Mouse (Mus musculus): Measurements from ENCODE around the gene Psmb7. TPM values are rescaled to one million over a fixed set of nuclear protein-coding genes. Genes with fewer than 3 reads are reported as not detected.

Gene Psmb7
- polyA plus RNA-seq, 1 experiment from 2014 or later = 222 TPM

- Histone ChIP-seq H3K27ac (replicated peaks) (no peak overlapping the region), H3K27me3 (no peaks in the 10 kb centered on the region), H3K4me1 (peaks cover 3% of the 10 kb centered on the region; the same call in 1 of the 2 replicates), H3K4me2 (replicated peaks) (no peak overlapping the region), H3K9me3 (replicated peaks) (no peaks in the 10 kb centered on the region), H3K9ac (no peak overlapping the region), H3K4me3 (replicated peaks) (no peak overlapping the region), H3K36me3 (peaks cover 39% of the 10 kb centered on the region)
- WGBS = 59% methylated on average over 6 of the region's 6 CpGs
- ATAC-seq (ENCODE audit: insufficient number of reproducible peaks, low FRiP score, low TSS enrichment, low read depth) = 0 out of 2 replicates have a peak, but pooled peaks have one; percentile 39
Observed at GRCm38 (mm10) chr2:38591751-38592459, 52.0 kb downstream of the Psmb7 start.

- 82% methylated on average over 6 of the region's 6 CpGs for WGBS
- Histone ChIP-seq H3K9ac (no peak overlapping the region), H3K27me3 (no peaks in the 10 kb centered on the region), H3K9me3 (replicated peaks) (no peaks in the 10 kb centered on the region), H3K4me1 (no peaks in the 10 kb centered on the region), H3K27ac (replicated peaks) (no peak overlapping the region), H3K36me3 (peaks cover 71% of the 10 kb centered on the region), H3K4me3 (replicated peaks) (no peak overlapping the region), H3K4me2 (replicated peaks) (no peak overlapping the region)
- ATAC-seq (ENCODE audit: insufficient number of reproducible peaks, low FRiP score, low TSS enrichment, low read depth) = no peak
Observed at GRCm38 (mm10) chr2:38586733-38587132, 57.2 kb downstream of the Psmb7 start.

GRCm38 (mm10) chr2:38585379-38585736 lies 58.5 kb downstream of the Psmb7 start:
- no peak overlapping the region for H3K4me2 ChIP-seq (replicated peaks)
- no peak overlapping the region for H3K4me3 ChIP-seq (replicated peaks)
- no peaks in the 10 kb centered on the region for H3K9me3 ChIP-seq (replicated peaks)
- peaks cover 69% of the 10 kb centered on the region for H3K36me3 ChIP-seq
- H3K4me1 ChIP-seq = no peaks in the 10 kb centered on the region
- no peak overlapping the region for H3K27ac ChIP-seq (replicated peaks)
- no peaks in the 10 kb centered on the region for H3K27me3 ChIP-seq
- no peak overlapping the region for H3K9ac ChIP-seq
- WGBS = 48% methylated on average over 5 of the region's 5 CpGs
- no peak for ATAC-seq (ENCODE audit: insufficient number of reproducible peaks, low FRiP score, low TSS enrichment, low read depth)

DNA sequence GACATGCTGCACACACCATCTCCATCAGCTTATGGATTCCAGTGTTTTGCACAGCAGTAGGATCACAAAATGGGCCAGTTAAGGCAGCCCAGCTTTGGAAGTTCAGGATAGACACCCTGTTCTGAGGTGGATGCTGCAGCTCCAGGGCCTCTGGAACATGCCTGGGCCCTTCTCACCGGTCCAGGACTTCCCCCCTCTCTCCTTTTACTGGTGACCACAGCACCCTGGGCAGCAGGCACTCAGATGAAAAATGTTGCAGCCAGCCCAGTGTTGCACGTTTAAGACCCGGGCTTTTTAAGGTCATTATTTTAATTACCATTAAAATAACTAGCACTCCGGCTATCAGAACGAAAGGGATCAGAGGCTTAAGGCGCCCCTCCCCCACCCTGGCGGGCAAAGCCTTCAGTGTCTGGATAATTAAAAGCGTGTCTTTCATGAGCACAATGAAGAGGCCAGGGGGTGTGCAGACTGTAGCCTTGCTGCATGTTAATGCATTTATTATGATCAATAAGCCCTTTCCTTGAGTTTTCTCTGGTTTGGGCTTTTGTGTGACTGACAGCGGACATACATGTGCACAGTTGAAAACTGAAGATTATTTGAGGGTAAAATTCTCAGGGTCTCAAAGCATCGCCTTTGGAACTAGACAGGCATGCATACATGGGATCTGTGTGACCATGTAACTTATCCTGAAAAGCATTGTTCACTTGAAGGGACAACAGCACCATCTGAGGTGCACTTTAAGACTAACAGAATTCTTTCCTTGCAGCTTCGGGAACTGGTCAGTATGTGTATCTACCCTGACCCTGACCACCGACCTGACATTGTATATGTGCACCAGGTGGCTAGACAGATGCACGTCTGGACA lies 59.1 kb downstream of the Psmb7 start:
- 41% methylated on average over 13 of the region's 13 CpGs for WGBS
- H3K9ac ChIP-seq = no peak overlapping the region
- H3K27me3 ChIP-seq = no peaks in the 10 kb centered on the region
- no peak overlapping the region for H3K4me3 ChIP-seq (replicated peaks)
- H3K4me2 ChIP-seq (replicated peaks) = no peak overlapping the region
- peaks cover 66% of the 10 kb centered on the region for H3K36me3 ChIP-seq
- H3K27ac ChIP-seq (replicated peaks) = no peak overlapping the region
- H3K4me1 ChIP-seq = no peaks in the 10 kb centered on the region
- no peaks in the 10 kb centered on the region for H3K9me3 ChIP-seq (replicated peaks)
- ATAC-seq (ENCODE audit: insufficient number of reproducible peaks, low FRiP score, low TSS enrichment, low read depth) = no peak

DNA sequence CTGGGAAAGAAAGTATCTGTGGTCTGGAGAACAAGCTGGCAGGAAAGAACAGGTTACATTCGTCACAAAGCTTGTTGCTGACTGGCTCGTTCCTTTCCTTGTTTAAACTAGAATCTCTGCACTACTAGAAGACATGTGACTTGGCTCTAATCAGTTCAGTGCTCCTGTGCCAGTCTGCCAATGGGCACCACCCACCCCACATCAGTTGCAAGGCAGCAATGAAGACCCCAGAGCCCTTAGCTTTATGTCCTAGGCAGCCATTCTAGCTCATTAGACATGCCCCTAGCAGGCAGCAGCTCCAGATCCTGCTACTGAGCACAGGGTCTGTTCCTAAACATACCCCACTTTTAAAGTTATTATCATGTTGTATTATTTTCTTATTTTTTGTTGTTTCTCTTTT lies 59.9 kb downstream of the Psmb7 start:
- Histone ChIP-seq H3K4me1 (no peaks in the 10 kb centered on the region), H3K36me3 (peaks cover 66% of the 10 kb centered on the region), H3K27me3 (no peaks in the 10 kb centered on the region), H3K9me3 (replicated peaks) (no peaks in the 10 kb centered on the region), H3K4me2 (replicated peaks) (no peak overlapping the region), H3K27ac (replicated peaks) (no peak overlapping the region), H3K4me3 (replicated peaks) (no peak overlapping the region), H3K9ac (no peak overlapping the region)
- no peak for ATAC-seq (ENCODE audit: insufficient number of reproducible peaks, low FRiP score, low TSS enrichment, low read depth)
- 81% methylated on average over 2 of the region's 2 CpGs for WGBS

DNA sequence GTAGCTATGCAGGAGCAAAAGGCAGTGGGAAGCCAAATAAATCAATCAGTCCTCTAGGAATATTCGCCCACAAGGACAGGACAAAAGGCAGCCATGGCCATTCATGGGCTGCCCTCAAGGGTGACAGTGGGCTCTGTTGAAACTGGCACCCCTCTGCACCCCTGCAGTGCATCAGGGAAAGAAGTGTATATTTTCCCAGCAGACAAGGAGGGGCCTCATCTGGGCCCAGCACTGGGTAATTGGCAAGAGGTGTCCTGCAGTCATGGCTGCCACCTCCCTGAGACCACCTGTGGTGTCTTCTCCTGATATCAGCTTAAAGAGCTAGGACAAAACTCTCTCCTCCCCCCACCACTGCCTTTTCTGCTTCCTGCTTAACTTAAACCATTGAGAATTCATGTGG lies 64.4 kb downstream of the Psmb7 start:
- no peaks in the 10 kb centered on the region for H3K9me3 ChIP-seq (replicated peaks)
- peaks cover 49% of the 10 kb centered on the region for H3K36me3 ChIP-seq
- H3K27me3 ChIP-seq = no peaks in the 10 kb centered on the region
- 60% methylated on average over 1 of the region's 1 CpGs for WGBS
- no peak overlapping the region for H3K4me2 ChIP-seq (replicated peaks)
- no peak overlapping the region for H3K4me3 ChIP-seq (replicated peaks)
- H3K4me1 ChIP-seq = no peaks in the 10 kb centered on the region
- no peak overlapping the region for H3K27ac ChIP-seq (replicated peaks)
- ATAC-seq (ENCODE audit: insufficient number of reproducible peaks, low FRiP score, low TSS enrichment, low read depth) = no peak
- H3K9ac ChIP-seq = no peak overlapping the region

DNA sequence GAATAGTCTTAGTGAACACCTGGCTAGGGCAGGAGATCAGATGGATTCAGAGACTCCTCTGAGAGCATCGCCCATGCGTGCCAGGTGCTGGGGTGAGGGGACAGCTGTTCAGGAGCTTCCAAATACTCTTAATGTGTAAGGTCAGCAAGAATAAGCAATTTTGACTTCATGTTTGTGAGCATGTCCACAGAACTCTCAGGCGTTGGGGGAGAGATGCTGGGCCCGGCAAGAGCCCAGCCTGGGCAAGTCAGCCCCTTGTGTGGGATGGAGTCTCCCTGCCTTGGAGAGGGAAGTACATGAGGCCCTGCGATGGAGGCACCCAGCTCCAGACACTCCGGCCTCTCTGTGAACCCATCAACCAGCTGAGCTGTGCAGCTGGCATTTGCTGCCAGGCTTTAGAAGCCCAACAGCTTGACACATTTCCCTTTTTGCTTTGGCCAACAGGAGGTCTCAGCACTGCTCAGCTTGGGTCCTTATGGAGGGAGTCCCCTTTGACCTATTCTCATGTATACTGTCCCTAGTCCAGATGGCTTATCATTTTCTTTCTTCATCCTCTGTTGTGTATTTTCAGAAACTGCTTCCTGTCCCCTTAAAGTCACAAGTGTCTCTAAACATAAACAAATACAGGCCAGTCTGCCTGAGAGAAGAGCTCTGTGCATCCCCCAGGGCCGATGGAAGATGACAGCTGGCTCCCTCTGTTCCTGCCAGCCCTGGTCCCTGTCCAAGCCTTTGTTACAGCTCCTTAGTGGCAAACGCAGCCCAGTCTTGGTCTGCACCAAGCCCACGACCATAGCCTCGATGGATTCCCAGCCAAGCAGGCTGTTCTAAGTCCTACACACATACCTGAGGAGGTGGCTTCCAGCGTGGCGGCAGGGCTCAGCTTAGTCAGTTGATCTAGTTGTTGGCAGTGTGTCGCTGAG lies 65.0 kb downstream of the Psmb7 start:
- ATAC-seq (ENCODE audit: insufficient number of reproducible peaks, low FRiP score, low TSS enrichment, low read depth) = no peak
- Histone ChIP-seq H3K9me3 (replicated peaks) (no peaks in the 10 kb centered on the region), H3K27me3 (no peaks in the 10 kb centered on the region), H3K9ac (no peak overlapping the region), H3K36me3 (peaks cover 52% of the 10 kb centered on the region), H3K4me1 (no peaks in the 10 kb centered on the region), H3K4me3 (replicated peaks) (no peak overlapping the region), H3K4me2 (replicated peaks) (no peak overlapping the region), H3K27ac (replicated peaks) (no peak overlapping the region)
- WGBS = 70% methylated on average over 13 of the region's 13 CpGs

DNA sequence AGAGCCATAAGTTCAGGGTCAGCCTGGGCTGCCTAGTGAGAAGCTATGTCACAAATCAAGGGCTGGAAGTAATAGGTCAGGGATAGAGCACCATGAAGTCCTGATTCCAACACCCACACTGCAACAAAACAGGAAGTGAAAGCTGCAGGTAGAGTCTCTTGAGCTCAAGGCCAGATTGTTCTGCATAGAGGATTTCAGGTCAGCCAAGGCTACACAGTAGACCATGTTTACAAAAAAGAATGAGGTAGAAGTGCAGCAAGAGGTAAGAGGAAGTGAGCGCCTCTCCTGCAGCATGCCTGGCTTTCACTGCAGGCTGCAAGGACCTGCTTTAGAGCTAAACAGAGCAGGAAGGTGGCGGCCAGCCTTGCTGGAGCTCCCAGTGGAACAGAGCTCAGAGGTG lies 69.2 kb downstream of the Psmb7 start:
- no peak overlapping the region for H3K4me3 ChIP-seq (replicated peaks)
- no peaks in the 10 kb centered on the region for H3K9me3 ChIP-seq (replicated peaks)
- WGBS = 96% methylated on average over 2 of the region's 2 CpGs
- H3K4me1 ChIP-seq = no peaks in the 10 kb centered on the region
- H3K4me2 ChIP-seq (replicated peaks) = no peak overlapping the region
- H3K36me3 ChIP-seq = peaks cover 71% of the 10 kb centered on the region
- H3K27me3 ChIP-seq = no peaks in the 10 kb centered on the region
- H3K9ac ChIP-seq = no peak overlapping the region
- ATAC-seq (ENCODE audit: insufficient number of reproducible peaks, low FRiP score, low TSS enrichment, low read depth) = no peak
- H3K27ac ChIP-seq (replicated peaks) = no peak overlapping the region

- Histone ChIP-seq H3K4me3 (replicated peaks) (no peak overlapping the region), H3K27me3 (no peaks in the 10 kb centered on the region), H3K27ac (replicated peaks) (no peak overlapping the region), H3K4me1 (no peaks in the 10 kb centered on the region), H3K36me3 (peaks cover 65% of the 10 kb centered on the region), H3K4me2 (replicated peaks) (no peak overlapping the region), H3K9me3 (replicated peaks) (no peaks in the 10 kb centered on the region), H3K9ac (no peak overlapping the region)
- ATAC-seq (ENCODE audit: insufficient number of reproducible peaks, low FRiP score, low TSS enrichment, low read depth) = no peak
- 88% methylated on average over 23 of the region's 23 CpGs for WGBS
Observed at GRCm38 (mm10) chr2:38571971-38572601, 71.8 kb downstream of the Psmb7 start.

GRCm38 (mm10) chr2:38562596-38562995 lies 81.3 kb downstream of the Psmb7 start:
- 92% methylated on average over 4 of the region's 4 CpGs for WGBS
- no peak overlapping the region for H3K4me2 ChIP-seq (replicated peaks)
- H3K36me3 ChIP-seq = peaks cover 53% of the 10 kb centered on the region
- ATAC-seq (ENCODE audit: insufficient number of reproducible peaks, low FRiP score, low TSS enrichment, low read depth) = no peak
- H3K27me3 ChIP-seq = no peaks in the 10 kb centered on the region
- H3K9ac ChIP-seq = no peak overlapping the region
- H3K27ac ChIP-seq (replicated peaks) = no peak overlapping the region
- no peaks in the 10 kb centered on the region for H3K9me3 ChIP-seq (replicated peaks)
- no peaks in the 10 kb centered on the region for H3K4me1 ChIP-seq
- no peak overlapping the region for H3K4me3 ChIP-seq (replicated peaks)
